Mouse (Mus musculus): Measurements from ENCODE around the gene Ippk.

- TF ChIP-seq CTCF (IDR thresholded peaks at IDR 0.05; ENCODE audit: low read depth) (no peak), EP300 (IDR thresholded peaks at IDR 0.05; ENCODE audit: low read depth) (no peak)
Observed at GRCm38 (mm10) chr13:49421959-49422358, 910 bp downstream of the Ippk start.
